Mouse (Mus musculus): ENCODE measurements at regions not wholly inside any gene's neighbourhood (a gene's known extent, or its start where the extent isn't known, plus 50 kb on each side); places are given as distances from the start of the nearest gene placed in this dataset.

DNA sequence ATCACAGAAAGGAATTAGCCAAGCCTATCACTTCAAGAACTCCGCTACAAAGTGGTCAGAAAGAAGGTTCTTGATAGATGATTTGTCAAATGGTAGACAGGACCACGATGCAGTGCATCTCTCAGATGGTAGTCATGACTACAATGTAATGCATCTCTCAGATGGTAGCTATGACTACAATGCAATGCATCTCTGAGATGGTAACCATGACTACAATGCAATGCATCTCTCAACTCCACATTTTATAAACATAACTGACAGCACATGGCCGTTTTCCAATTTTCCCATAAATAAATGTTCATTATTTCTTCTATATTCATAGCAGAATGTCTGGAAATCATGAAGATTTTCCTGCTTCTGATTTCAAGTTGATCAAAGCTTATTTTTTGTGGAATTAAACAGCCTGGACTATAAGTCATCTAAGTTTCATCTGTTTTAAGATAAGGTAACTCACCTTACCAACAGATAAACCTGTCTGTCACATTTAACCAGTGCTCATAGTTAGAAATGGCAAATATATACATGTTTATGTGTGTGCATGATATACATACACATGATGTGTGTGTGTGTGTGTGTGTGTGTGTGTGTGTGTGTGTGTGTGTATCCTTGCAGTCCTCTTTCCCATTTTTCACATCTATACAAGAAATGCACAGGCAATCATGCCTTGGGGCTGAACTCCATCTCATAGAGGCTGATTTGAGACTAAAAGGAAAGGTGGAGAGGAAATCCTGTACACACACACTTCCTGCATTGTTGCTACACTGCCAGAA, 122.4 kb downstream of the Phf3 start:
- DNase-seq (ENCODE audit: low spot score): no peak
- WGBS: 82% methylated on average over 3 of the region's 3 CpGs
- Histone ChIP-seq H3K4me1 (no peaks in the 10 kb centered on the region), H3K27ac (no peak overlapping the region), H3K9me3 (replicated peaks) (no peaks in the 10 kb centered on the region), H3K36me3 (no peaks in the 10 kb centered on the region), H3K27me3 (ENCODE audit: low read depth, poor library complexity, severe bottlenecking) (no peaks in the 10 kb centered on the region), H3K4me3 (no peak overlapping the region)

DNA sequence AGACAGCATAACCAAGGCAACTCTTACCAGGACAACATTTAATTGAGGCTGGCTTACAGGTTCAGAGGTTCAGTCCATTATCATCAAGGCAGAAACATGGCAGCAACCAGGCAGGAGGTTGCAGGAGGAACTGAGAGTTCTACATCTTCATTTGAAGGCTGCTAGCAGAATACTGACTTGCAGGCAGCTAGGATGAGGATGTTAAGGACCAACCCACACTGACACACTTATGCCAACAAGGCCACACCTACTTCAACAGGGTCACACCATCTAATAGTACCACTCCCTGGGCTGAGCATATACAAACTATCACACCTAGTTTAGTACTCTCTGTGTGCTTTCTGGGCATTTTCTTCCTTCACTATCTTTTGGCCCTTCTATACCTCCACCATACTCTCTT, 131.8 kb downstream of the Phf3 start:
- H3K27ac ChIP-seq: no peak overlapping the region
- DNase-seq (ENCODE audit: low spot score): no peak
- no peaks in the 10 kb centered on the region for H3K27me3 ChIP-seq (ENCODE audit: low read depth, poor library complexity, severe bottlenecking)
- H3K36me3 ChIP-seq: no peaks in the 10 kb centered on the region
- no peak overlapping the region for H3K4me3 ChIP-seq
- no peaks in the 10 kb centered on the region for H3K9me3 ChIP-seq (replicated peaks)
- H3K4me1 ChIP-seq: no peaks in the 10 kb centered on the region

DNA sequence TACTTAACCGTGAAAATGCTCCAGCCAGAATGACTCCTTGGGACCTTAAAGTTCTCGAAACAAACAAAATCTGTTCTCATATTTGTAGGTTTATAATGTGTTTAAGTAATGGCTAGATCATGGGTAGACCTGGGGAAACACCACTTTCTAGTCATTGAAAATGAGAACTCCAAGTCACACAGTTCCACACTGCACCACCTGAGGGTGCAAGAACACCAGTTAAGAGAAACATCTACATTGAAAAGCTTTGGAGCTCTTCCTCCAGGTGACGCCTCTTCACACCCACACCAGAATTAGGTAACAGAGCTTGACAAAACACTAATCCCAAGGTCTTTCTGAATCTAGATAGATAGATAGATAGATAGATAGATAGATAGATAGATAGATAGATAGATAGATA, 132.9 kb downstream of the Phf3 start:
- no peak for DNase-seq (ENCODE audit: low spot score)
- H3K27me3 ChIP-seq (ENCODE audit: low read depth, poor library complexity, severe bottlenecking): no peaks in the 10 kb centered on the region
- no peak overlapping the region for H3K4me3 ChIP-seq
- no peaks in the 10 kb centered on the region for H3K9me3 ChIP-seq (replicated peaks)
- no peak overlapping the region for H3K27ac ChIP-seq
- H3K4me1 ChIP-seq: no peaks in the 10 kb centered on the region
- 74% methylated on average over 3 of the region's 3 CpGs for WGBS
- no peaks in the 10 kb centered on the region for H3K36me3 ChIP-seq

DNA sequence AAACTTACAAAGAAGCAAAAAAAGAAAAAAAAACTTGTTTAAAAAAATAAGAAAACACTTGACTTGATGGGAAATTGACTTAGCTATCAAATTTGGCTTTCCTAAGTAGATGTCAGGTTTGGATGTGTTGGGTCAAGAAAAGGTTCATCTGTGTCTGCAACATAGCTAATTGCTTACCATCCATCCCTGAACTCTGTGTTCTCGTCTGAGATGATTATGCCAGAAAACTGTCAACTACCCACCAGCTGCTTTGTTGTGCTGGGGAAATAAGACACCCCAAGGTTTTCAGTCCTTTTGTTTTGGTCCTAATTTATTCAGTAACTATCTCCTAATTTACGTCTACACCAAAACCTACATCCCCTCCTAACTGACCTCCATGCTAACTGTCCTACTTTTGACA, 152.2 kb downstream of the Phf3 start:
- Histone ChIP-seq H3K4me3 (no peak overlapping the region), H3K9me3 (replicated peaks) (no peaks in the 10 kb centered on the region), H3K27me3 (ENCODE audit: low read depth, poor library complexity, severe bottlenecking) (no peaks in the 10 kb centered on the region), H3K27ac (no peak overlapping the region), H3K36me3 (no peaks in the 10 kb centered on the region), H3K4me1 (no peaks in the 10 kb centered on the region)
- no peak for DNase-seq (ENCODE audit: low spot score)
- 81% methylated on average over 2 of the region's 2 CpGs for WGBS

DNA sequence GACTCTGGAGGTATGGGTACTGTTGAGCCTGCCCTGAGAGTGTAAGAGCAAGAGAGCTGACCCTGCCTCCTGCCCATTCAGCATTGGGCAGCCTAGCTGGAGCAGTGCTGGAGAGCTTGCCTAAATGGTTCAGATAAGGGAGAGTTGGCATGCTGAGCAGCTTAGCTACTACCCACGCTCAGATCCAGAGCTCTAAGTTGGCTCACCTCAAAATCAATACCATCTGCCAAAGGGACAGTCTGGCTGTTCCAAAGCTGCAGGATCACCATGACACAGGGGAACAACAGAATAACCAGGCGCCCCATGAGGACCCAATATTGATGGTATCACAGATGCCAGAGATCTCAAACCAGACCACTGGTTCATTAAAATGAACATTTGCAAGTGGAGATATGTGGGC, 152.9 kb downstream of the Phf3 start:
- Histone ChIP-seq H3K9me3 (replicated peaks) (no peaks in the 10 kb centered on the region), H3K4me1 (no peaks in the 10 kb centered on the region), H3K27ac (no peak overlapping the region), H3K36me3 (no peaks in the 10 kb centered on the region), H3K4me3 (no peak overlapping the region), H3K27me3 (ENCODE audit: low read depth, poor library complexity, severe bottlenecking) (no peaks in the 10 kb centered on the region)
- 78% methylated on average over 2 of the region's 2 CpGs for WGBS
- DNase-seq (ENCODE audit: low spot score): no peak

DNA sequence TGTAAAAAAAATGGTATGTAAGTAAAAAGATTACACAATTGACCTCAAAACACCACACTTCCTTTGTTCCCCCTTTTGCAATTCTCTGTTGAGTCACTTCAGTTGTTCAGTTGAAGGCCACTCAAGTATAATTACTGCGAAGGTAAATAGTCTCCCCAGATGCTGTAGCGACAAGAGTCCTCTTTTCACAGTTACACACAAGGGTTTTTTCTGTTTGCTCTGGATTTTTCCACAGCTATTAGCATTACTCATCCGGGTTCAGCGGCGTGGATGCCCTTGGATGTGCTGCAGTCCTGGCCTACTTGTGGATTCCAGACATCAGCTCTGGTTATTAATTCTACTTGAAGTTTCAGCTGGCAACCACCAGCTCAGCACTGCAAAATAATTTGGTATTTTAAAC, 155.1 kb downstream of the Phf3 start:
- Histone ChIP-seq H3K4me3 (no peak overlapping the region), H3K36me3 (no peaks in the 10 kb centered on the region), H3K4me1 (no peaks in the 10 kb centered on the region), H3K27ac (no peak overlapping the region), H3K9me3 (replicated peaks) (no peaks in the 10 kb centered on the region), H3K27me3 (ENCODE audit: low read depth, poor library complexity, severe bottlenecking) (no peaks in the 10 kb centered on the region)
- no peak for DNase-seq (ENCODE audit: low spot score)
- 89% methylated on average over 5 of the region's 5 CpGs for WGBS

DNA sequence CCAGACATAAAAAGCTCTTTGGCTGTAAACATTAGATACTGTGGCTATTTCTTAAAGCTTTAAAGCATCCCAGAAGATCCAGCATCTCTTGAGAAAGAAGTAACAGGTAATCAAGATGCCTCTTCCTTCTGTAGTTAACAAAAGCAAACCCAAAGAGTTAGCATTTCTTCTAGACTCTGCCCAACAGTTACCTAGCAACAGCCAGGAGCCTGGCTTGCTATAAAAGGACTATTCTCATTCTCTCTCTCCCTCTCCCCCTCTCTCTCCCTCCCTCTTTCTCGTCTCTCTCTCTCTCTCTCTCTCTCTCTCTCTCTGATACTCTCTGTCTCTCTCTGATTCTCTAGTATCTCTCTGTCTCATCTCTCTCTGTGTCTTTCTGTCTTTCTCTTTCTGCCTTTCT, 157.4 kb downstream of the Phf3 start:
- H3K4me1 ChIP-seq: no peaks in the 10 kb centered on the region
- 39% methylated on average over 1 of the region's 1 CpGs for WGBS
- no peak for DNase-seq (ENCODE audit: low spot score)
- no peaks in the 10 kb centered on the region for H3K9me3 ChIP-seq (replicated peaks)
- no peak overlapping the region for H3K27ac ChIP-seq
- no peak overlapping the region for H3K4me3 ChIP-seq
- H3K36me3 ChIP-seq: no peaks in the 10 kb centered on the region
- H3K27me3 ChIP-seq (ENCODE audit: low read depth, poor library complexity, severe bottlenecking): no peaks in the 10 kb centered on the region

DNA sequence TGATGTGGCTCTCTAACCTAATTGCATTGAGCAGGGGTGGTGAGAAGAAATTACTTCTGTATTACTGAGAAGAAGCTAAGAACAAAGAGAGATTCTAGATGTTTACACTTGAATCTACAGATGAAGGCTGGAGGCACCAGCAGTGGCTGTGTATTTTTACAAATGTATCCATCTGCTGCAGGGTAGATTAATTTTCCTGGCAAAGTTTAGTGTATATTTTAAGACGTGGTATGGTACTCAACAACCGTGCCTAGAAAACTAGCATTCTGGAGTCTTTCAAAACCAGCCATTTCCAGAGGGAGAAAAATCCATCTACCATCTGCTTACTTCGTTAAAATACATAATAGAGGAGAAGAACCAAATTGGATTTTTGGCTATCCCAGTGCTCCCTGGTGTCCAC, 172.6 kb downstream of the Phf3 start:
- Histone ChIP-seq H3K4me1 (no peaks in the 10 kb centered on the region), H3K4me3 (no peak overlapping the region), H3K27ac (no peak overlapping the region), H3K36me3 (no peaks in the 10 kb centered on the region), H3K9me3 (replicated peaks) (no peaks in the 10 kb centered on the region), H3K27me3 (ENCODE audit: low read depth, poor library complexity, severe bottlenecking) (no peaks in the 10 kb centered on the region)
- WGBS: 91% methylated on average over 3 of the region's 3 CpGs
- no peak for DNase-seq (ENCODE audit: low spot score)

DNA sequence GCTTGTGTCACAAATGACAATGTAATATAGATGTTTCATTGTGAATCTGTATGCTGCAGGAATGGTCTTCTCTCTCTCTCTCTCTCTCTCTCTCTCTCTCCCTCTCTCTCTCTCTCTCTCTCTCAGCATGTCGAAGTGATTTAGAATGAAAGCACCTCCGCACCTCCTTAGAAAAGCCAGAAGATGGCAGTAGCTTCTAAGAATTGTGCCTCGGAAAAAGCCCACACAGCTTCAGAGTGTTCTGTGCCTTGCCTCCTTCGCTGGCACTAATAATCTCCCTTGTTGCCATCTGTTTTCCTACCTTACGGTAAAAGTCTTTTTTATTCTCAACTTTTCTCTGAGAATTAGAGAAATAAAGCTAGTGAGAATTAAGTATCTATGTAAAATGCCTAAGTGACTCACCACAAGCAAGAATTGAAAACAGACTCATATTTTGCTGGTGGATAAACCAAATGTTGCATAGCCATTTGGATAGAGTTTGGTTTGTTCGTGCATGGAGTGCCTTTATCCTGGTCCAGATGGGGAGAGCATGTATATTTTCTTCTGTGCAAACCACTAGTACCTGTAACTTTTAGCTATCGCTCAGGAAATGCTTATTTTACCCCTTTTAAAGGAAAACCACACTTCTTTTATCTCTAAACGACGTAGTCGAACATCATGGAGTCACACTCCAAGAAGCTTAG, 173.2 kb downstream of the Phf3 start:
- H3K4me3 ChIP-seq: no peak overlapping the region
- no peak for DNase-seq (ENCODE audit: low spot score)
- no peaks in the 10 kb centered on the region for H3K4me1 ChIP-seq
- H3K27ac ChIP-seq: no peak overlapping the region
- no peaks in the 10 kb centered on the region for H3K27me3 ChIP-seq (ENCODE audit: low read depth, poor library complexity, severe bottlenecking)
- WGBS: 56% methylated on average over 10 of the region's 10 CpGs
- H3K36me3 ChIP-seq: no peaks in the 10 kb centered on the region
- no peaks in the 10 kb centered on the region for H3K9me3 ChIP-seq (replicated peaks)

DNA sequence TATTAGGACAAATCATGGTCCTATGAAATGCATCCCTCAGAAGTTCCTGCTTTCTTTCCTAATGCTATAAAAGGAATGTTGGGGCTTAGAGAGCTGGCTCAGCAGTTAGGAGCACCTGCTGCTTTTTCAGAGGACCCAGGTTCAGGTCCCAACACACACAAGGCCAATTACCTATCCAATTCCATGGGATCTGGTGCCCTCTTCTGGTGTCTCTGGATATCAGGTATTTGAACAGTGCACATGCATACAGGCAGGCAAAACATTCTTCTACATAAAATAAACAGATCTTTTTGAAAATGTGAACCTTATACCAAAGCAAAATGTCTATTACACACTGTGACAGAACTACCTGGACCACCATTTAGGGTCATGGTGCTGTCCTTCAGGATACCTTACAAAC, 177.4 kb downstream of the Phf3 start:
- Histone ChIP-seq H3K4me3 (no peak overlapping the region), H3K27ac (no peak overlapping the region), H3K36me3 (no peaks in the 10 kb centered on the region), H3K9me3 (replicated peaks) (no peaks in the 10 kb centered on the region), H3K4me1 (no peaks in the 10 kb centered on the region), H3K27me3 (ENCODE audit: low read depth, poor library complexity, severe bottlenecking) (no peaks in the 10 kb centered on the region)
- DNase-seq (ENCODE audit: low spot score): no peak

DNA sequence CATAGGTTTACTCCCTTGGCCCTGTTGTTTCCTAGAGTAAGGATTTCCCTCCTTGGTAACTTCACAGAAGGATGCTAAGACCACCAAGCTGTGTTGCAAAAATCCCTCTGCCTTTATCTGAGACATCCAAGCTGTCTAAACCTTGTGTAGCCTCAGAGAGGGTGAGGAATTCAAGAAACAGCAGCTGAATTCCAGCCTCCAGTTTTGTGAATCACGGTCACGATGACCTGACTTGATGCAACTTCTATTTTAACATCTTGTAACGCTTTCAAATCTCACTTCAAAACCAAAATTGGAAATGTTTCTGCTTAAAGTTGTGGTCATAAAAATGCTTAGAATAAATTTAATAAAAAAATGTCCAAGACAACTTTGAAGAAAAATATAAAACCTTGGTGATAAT, 188.4 kb downstream of the Phf3 start:
- Histone ChIP-seq H3K4me1 (no peaks in the 10 kb centered on the region), H3K36me3 (no peaks in the 10 kb centered on the region), H3K27ac (no peak overlapping the region), H3K4me3 (no peak overlapping the region), H3K9me3 (replicated peaks) (no peaks in the 10 kb centered on the region), H3K27me3 (ENCODE audit: low read depth, poor library complexity, severe bottlenecking) (no peaks in the 10 kb centered on the region)
- DNase-seq (ENCODE audit: low spot score): no peak
- WGBS: 90% methylated on average over 3 of the region's 3 CpGs

DNA sequence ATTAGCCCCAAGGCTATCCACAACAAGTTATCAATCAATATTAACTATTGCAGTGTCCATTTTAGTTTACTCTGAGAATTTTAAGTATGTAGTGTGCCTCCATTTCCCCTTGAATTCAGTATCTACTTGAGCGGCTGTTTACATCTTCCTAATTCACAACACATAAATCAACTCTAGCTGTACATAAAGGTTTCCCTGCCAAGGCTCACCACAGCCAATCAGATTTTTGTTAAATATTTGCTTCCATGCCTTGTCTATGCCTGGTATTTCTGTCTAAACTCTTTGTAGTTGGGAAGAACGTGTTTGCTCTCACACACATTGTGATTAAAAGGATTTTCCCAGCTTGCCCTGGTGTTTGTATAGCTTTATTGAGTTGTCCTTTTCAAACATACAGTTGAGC, 189.8 kb downstream of the Phf3 start:
- Histone ChIP-seq H3K9me3 (replicated peaks) (no peaks in the 10 kb centered on the region), H3K36me3 (no peaks in the 10 kb centered on the region), H3K4me3 (no peak overlapping the region), H3K4me1 (no peaks in the 10 kb centered on the region), H3K27ac (no peak overlapping the region), H3K27me3 (ENCODE audit: low read depth, poor library complexity, severe bottlenecking) (no peaks in the 10 kb centered on the region)
- WGBS: 82% methylated on average over 2 of the region's 2 CpGs
- no peak for DNase-seq (ENCODE audit: low spot score)

DNA sequence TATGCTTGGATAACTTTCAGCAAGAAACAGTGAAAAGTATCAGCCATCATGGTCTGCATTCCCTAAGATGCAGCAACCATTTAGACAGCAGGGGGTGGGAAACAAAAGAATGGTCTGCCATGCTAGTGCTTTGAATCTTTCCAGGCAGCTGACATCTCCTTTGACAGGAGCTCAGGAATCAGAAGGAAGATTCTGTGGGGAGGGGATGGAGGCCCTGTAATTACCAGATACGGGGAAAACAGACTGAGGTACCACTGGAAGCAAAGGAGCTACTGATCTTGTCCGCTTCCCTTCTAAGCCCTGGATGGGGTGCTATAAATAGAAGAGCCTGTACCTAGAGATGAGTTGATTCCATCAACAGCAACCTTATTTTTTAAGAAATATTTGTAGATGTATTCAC, 233.9 kb downstream of the Phf3 start:
- Histone ChIP-seq H3K27ac (no peak overlapping the region), H3K4me1 (0 out of 2 replicates have a peak, but pooled peaks cover 3% of the 10 kb centered on the region), H3K9me3 (replicated peaks) (no peaks in the 10 kb centered on the region), H3K4me3 (no peak overlapping the region), H3K36me3 (no peaks in the 10 kb centered on the region), H3K27me3 (ENCODE audit: low read depth, poor library complexity, severe bottlenecking) (no peaks in the 10 kb centered on the region)
- 50% methylated on average over 2 of the region's 2 CpGs for whole genome bisulfite sequencing
- no peak for DNase-seq (ENCODE audit: low spot score)

DNA sequence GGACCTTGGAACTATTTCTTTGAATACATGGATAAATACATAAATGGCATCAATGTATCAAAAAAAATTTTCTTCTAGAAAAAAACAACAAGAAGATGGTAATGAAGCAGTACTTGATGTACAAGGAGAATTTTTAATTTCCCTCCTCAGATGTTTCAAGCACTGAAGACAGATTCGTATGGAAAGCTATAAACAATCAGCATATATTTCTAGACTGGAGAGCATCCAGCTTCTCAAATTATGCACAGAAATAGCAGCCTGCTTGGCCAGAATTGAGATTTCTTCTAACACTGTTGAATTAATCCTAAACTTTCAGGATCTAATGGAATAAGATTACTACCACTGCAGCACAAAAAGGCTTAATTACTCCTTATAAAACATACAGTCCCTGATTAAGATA, 241.0 kb downstream of the Phf3 start:
- 87% methylated on average over 1 of the region's 1 CpGs for WGBS
- Histone ChIP-seq H3K9me3 (replicated peaks) (no peaks in the 10 kb centered on the region), H3K4me1 (0 out of 2 replicates have a peak, but pooled peaks cover 3% of the 10 kb centered on the region), H3K36me3 (no peaks in the 10 kb centered on the region), H3K4me3 (no peak overlapping the region), H3K27ac (no peak overlapping the region), H3K27me3 (ENCODE audit: low read depth, poor library complexity, severe bottlenecking) (no peaks in the 10 kb centered on the region)
- no peak for DNase-seq (ENCODE audit: low spot score)
